Mouse (Mus musculus) intestine, postnatal 0 days (tissue): ENCODE results near the gene Hadhb. TPM values are rescaled to one million over a fixed set of nuclear protein-coding genes. Genes with fewer than 3 reads are reported as not detected.

Source experiments
- ATAC-seq: fragments of 200-750 bp; cut with Nextera tagmentation; 2 replicates; pipeline ENCODE4 v1.8.0; 2017; ENCODE audit warnings: mild to moderate bottlenecking, moderate TSS enrichment, moderate library complexity
- H3K27ac ChIP-seq: fragments of 300-500 bp; sonication (generic); 2 replicates; pipeline ENCODE4 v1.5.1; 2014; ENCODE audit warnings: mild to moderate bottlenecking, low read depth, low read length, moderate library complexity
- H3K27me3 ChIP-seq: fragments of 300-500 bp; sonication (generic); replicated peaks from 2 replicates; pipeline ENCODE4 v1.6.1; 2014; ENCODE audit warnings: low read length, mixed read lengths; ENCODE audit not compliant: control insufficient read depth, insufficient read depth
- H3K36me3 ChIP-seq: fragments of 300-500 bp; sonication (generic); 2 replicates; pipeline ENCODE4 v1.6.1; 2014; ENCODE audit warnings: mild to moderate bottlenecking, moderate library complexity; ENCODE audit not compliant: control insufficient read depth, insufficient read depth
- H3K4me1 ChIP-seq: fragments of 300-500 bp; sonication (generic); replicated peaks from 2 replicates; pipeline ENCODE4 v1.6.1; 2014; ENCODE audit warnings: antibody characterized with exemption, low read length, mixed read lengths; ENCODE audit not compliant: control insufficient read depth, insufficient read depth
- H3K4me2 ChIP-seq: fragments of 300-500 bp; sonication (generic); replicated peaks from 2 replicates; pipeline ENCODE4 v1.6.1; 2014; ENCODE audit warnings: low read depth, mild to moderate bottlenecking, moderate library complexity
- H3K4me3 ChIP-seq: fragments of 300-500 bp; sonication (generic); 2 replicates; pipeline ENCODE4 v1.5.1; 2014; ENCODE audit warnings: low read depth, low read length
- H3K9ac ChIP-seq: fragments of 300-500 bp; sonication (generic); 2 replicates; pipeline ENCODE4 v1.6.1; 2014; ENCODE audit warnings: mild to moderate bottlenecking, low read depth, low read length
- H3K9me3 ChIP-seq: fragments of 300-500 bp; sonication (generic); 2 replicates; pipeline ENCODE4 v1.6.1; 2016; ENCODE audit warnings: mixed run types; ENCODE audit not compliant: control insufficient read depth
- CTCF ChIP-seq: sonication (generic); IDR thresholded peaks from 2 replicates; pipeline ENCODE4 v1.5.1; 2016; ENCODE audit warnings: low read depth, mild to moderate bottlenecking, control low read depth, antibody characterized with exemption, moderate library complexity
- WGBS: fragments of 180-500 bp; shearing (Covaris S2); extraction: QIAGEN DNeasy Blood & Tissue Kit; methylation state at CpG from one replicate; pipeline ENCODE4 v1.1.7; 2014; 5-methylcytosine and 5-hydroxymethylcytosine counted together
- polyA plus RNA-seq: library from polyadenylated mRNA; unstranded; fragments of >200 nt; fragmentation: Nextera tagmentation; extraction: Ambion mirVana; gene quantifications from 2 replicates; pipeline ENCODE4 v1.2.1, GENCODE M21; 2015

Gene Hadhb
- polyA plus RNA-seq, 1 experiment from 2014 or later = 420 TPM

- WGBS = 2% methylated on average over 102 of the region's 103 CpGs
- H3K27me3 ChIP-seq = peaks cover 7% of the 10 kb centered on the region
- H3K9ac ChIP-seq = 0 out of 2 replicates have a peak overlapping the region, but pooled peaks have one; percentile 40
- peak; percentile 32 for ATAC-seq
- peak overlapping the region; percentile 52 for H3K4me3 ChIP-seq
- H3K4me2 ChIP-seq = peak overlapping the region; percentile 95
- H3K4me1 ChIP-seq = 0 out of 2 replicates have a peak, but pooled peaks cover 3% of the 10 kb centered on the region
- H3K9me3 ChIP-seq = no peaks in the 10 kb centered on the region
- peaks cover 7% of the 10 kb centered on the region for H3K36me3 ChIP-seq
- peak; percentile 81 for TF ChIP-seq CTCF
- H3K27ac ChIP-seq = no peak overlapping the region
These were observed 40.9 kb upstream of the Hadhb start for GRCm38 (mm10) chr5:30113881-30114760.

DNA sequence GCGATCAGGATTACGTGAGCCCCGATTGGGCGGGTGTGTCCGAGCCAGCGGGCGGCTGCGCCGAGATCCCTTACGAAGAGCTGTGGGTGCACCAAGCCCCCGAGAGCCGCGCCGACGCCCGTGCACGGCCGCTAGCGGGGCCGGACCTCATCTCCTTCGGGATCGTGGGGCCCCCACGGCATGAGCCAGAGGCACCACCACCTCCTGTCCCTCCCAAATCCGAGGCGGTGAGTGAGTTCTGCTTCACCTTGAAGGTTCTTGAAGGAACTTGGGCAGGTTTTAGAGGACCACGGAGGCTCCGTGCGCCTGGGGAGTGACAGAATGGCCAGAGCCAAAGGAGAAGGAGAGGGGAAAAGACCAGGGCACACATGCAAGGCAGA, 40.3 kb upstream of the Hadhb start:
- ATAC-seq = no peak

GRCm38 (mm10) chr5:30115718-30116117, 39.3 kb upstream of the Hadhb start:
- Histone ChIP-seq H3K4me1 (0 out of 2 replicates have a peak, but pooled peaks cover 6% of the 10 kb centered on the region), H3K27me3 (peaks cover 7% of the 10 kb centered on the region), H3K9me3 (no peaks in the 10 kb centered on the region), H3K9ac (no peak overlapping the region), H3K4me3 (no peak overlapping the region), H3K36me3 (peaks cover 23% of the 10 kb centered on the region), H3K4me2 (no peak overlapping the region), H3K27ac (no peak overlapping the region)
- TF ChIP-seq CTCF = peak; percentile 50
- WGBS = 43% methylated on average over 10 of the region's 10 CpGs
- ATAC-seq = no peak

More for the DNA sequence above, 40.3 kb upstream of the Hadhb start:
- 0 out of 2 replicates have a peak overlapping the region, but pooled peaks have one; percentile 40 for H3K9ac ChIP-seq
- peaks cover 7% of the 10 kb centered on the region for H3K27me3 ChIP-seq
- H3K9me3 ChIP-seq = no peaks in the 10 kb centered on the region
- 1% methylated on average over 28 of the region's 28 CpGs for WGBS
- H3K36me3 ChIP-seq = peaks cover 13% of the 10 kb centered on the region
- H3K4me2 ChIP-seq = peak overlapping the region; percentile 95
- H3K27ac ChIP-seq = no peak overlapping the region
- TF ChIP-seq CTCF = no peak
- H3K4me3 ChIP-seq = peak overlapping the region; percentile 52
- 0 out of 2 replicates have a peak, but pooled peaks cover 3% of the 10 kb centered on the region for H3K4me1 ChIP-seq

- Histone ChIP-seq H3K36me3 (peaks cover 46% of the 10 kb centered on the region), H3K4me2 (no peak overlapping the region), H3K9me3 (no peaks in the 10 kb centered on the region), H3K27ac (no peak overlapping the region), H3K4me3 (no peak overlapping the region), H3K27me3 (peaks cover 7% of the 10 kb centered on the region), H3K4me1 (0 out of 2 replicates have a peak, but pooled peaks cover 3% of the 10 kb centered on the region), H3K9ac (no peak overlapping the region)
- WGBS = 72% methylated on average over 1 of the region's 1 CpGs
- no peak for TF ChIP-seq CTCF
- no peak for ATAC-seq
These were observed 37.0 kb upstream of the Hadhb start for GRCm38 (mm10) chr5:30118018-30118417.

GRCm38 (mm10) chr5:30119163-30119562, 35.9 kb upstream of the Hadhb start:
- ATAC-seq = no peak
- Histone ChIP-seq H3K4me2 (no peak overlapping the region), H3K4me3 (no peak overlapping the region), H3K27ac (no peak overlapping the region), H3K27me3 (peaks cover 7% of the 10 kb centered on the region), H3K4me1 (0 out of 2 replicates have a peak, but pooled peaks cover 3% of the 10 kb centered on the region), H3K36me3 (peaks cover 57% of the 10 kb centered on the region), H3K9ac (no peak overlapping the region), H3K9me3 (no peaks in the 10 kb centered on the region)
- WGBS = 68% methylated on average over 6 of the region's 6 CpGs
- no peak for TF ChIP-seq CTCF

DNA sequence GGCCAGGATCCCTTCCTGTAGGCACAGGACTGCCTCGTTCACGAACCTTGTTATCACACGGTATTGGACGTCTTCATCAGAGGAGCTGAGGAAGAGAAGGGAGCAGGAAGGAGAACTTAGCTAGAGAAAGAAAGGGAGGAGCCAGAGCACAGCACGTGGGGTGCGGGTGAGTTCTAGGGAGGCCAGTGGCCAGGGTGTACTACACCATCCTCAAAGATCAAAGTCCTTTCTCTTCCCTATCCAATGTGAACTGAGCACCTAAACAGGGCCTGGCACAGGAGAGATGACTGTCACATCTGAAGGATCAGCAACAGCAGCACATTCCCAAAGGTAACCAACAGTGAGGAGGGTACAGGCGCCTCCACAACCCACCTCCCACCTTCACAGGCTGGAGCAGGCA, 34.9 kb upstream of the Hadhb start:
- 53% methylated on average over 7 of the region's 7 CpGs for WGBS
- H3K4me1 ChIP-seq = 0 out of 2 replicates have a peak, but pooled peaks cover 3% of the 10 kb centered on the region
- no peak overlapping the region for H3K9ac ChIP-seq
- peak overlapping the region; percentile 5; the same call in 1 of the 2 replicates for H3K27ac ChIP-seq
- no peak overlapping the region for H3K4me2 ChIP-seq
- H3K9me3 ChIP-seq = no peaks in the 10 kb centered on the region
- H3K36me3 ChIP-seq = peaks cover 67% of the 10 kb centered on the region
- ATAC-seq = peak; percentile 91
- no peak overlapping the region for H3K4me3 ChIP-seq
- 0 out of 2 replicates have a peak, but pooled peaks have one; percentile 24 for TF ChIP-seq CTCF
- peaks cover under 1% of the 10 kb centered on the region; the same call in 1 of the 2 replicates for H3K27me3 ChIP-seq
